Mouse (Mus musculus) G1E (cell line): ENCODE data around the gene Rbms3. TPM values are rescaled to one million over a fixed set of nuclear protein-coding genes. Genes with fewer than 3 reads are reported as not detected.

Experiments used
- ATAC-seq: 2 replicates; pipeline ENCODE4 v1.8.0; 2016; ENCODE audit warnings: mild to moderate bottlenecking; ENCODE audit not compliant: insufficient number of reproducible peaks, poor library complexity, low FRiP score, severe bottlenecking; ENCODE audit errors: extremely low read depth
- DNase-seq: peaks from one replicate; pipeline ENCODE4 v3.0.0; 2012; ENCODE audit warnings: low spot score
- H3K27me3 ChIP-seq: 2 replicates; pipeline ENCODE4 v1.6.1; 2012; ENCODE audit warnings: mild to moderate bottlenecking, low read length, inconsistent platforms; ENCODE audit not compliant: insufficient read depth
- H3K36me3 ChIP-seq: replicated peaks from 2 replicates; pipeline ENCODE3; 2012; ENCODE audit warnings: mild to moderate bottlenecking, inconsistent platforms
- H3K4me1 ChIP-seq: 2 replicates; pipeline ENCODE4 v1.6.1; 2012; ENCODE audit warnings: low read depth, low read length, inconsistent platforms, mixed read lengths; ENCODE audit not compliant: insufficient read depth
- H3K4me3 ChIP-seq: 2 replicates; pipeline ENCODE4 v1.5.1; 2012; ENCODE audit warnings: low read depth, mild to moderate bottlenecking, inconsistent platforms, low read length, moderate library complexity, mixed read lengths
- H3K9me3 ChIP-seq: replicated peaks from 2 replicates; pipeline ENCODE4 v1.6.1; 2012; ENCODE audit warnings: inconsistent platforms
- CTCF ChIP-seq: IDR thresholded peaks from 2 replicates; pipeline ENCODE4 v1.5.1; 2012; ENCODE audit warnings: low read depth, low read length, inconsistent platforms, mixed read lengths
- GATA1 ChIP-seq: IDR thresholded peaks from 2 replicates; pipeline ENCODE4 v1.6.1; 2012; ENCODE audit warnings: borderline replicate concordance, low read length, inconsistent platforms, mixed read lengths
- GATA2 ChIP-seq: IDR thresholded peaks from 2 replicates; pipeline ENCODE4 v1.6.1; 2012; ENCODE audit warnings: low read depth, low read length, inconsistent platforms, borderline replicate concordance
- POLR2AphosphoS5 ChIP-seq: IDR thresholded peaks from 2 replicates; pipeline ENCODE4 v1.6.1; 2012; ENCODE audit warnings: low read depth, low read length, inconsistent platforms; ENCODE audit not compliant: insufficient replicate concordance
- TAL1 ChIP-seq: conservative IDR thresholded peaks from 2 replicates; pipeline ENCODE4 v1.6.1; 2012; ENCODE audit warnings: low read depth, low read length, inconsistent platforms, mixed read lengths
- polyA plus RNA-seq: library from polyadenylated mRNA; stranded (reverse); fragments of >175 nt; gene quantifications from 2 replicates; pipeline ENCODE4 v1.2.3, GENCODE M21; 2012
- total RNA-seq, 2 experiments: library from RNA; stranded (forward) in 1 of 2; stranded (reverse) in 1 of 2; fragments of 200-1000 nt in 1 of 2; fragments of >200 nt in 1 of 2; fragmentation: Nextera tagmentation in 1 of 2; gene quantifications; 2 replicates each; pipeline ENCODE4 v1.2.3; 2014 to 2017

Rbms3 gene
- total and polyA plus RNA-seq, 3 experiments = 0.16 TPM; not detected in 2

DNA sequence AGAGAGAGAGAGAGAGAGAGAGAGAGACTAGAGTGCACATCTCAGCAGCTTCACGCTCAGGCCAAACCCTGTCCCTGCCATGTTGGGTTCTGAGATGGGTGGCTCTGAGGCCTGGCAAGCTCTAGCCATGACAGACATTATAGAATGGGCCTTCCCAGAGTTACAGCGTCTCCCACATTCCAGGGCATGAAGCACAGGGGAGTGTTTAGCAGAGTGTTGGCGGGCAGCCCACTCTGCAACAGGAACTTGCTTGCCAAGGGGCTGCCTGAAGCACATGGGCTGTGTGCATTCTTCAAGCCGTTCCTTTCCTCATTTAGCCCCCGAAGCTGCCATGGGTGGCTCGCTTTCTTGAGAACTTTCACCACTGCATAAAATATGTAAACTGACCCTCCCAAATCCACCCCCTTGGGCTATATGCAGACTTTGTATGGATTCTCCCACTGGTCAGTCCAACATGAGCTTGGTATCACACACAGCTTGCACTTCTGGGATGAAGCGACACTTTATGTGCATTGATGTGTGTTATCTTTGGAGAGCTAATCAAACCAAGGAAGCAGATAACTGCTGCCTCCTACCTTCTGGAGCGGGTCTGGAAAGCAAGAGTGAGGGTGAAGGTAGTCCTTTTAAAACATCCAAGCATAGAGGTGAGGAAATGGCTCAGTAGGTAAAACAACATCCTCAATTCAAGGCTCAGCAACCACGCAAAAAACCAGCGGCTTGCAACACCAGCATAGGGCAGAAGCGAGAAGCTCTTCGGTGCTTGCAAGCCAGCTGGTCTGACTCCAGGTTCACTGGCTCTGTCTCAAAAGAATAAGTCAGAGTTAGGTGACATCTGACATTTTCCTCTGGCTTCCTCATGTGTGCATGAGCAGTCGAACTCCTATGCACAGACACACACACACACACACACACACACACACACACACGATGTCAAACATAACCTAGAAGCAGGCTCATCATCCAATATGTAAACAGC, 436.9 kb downstream of the Rbms3 start:
- DNase-seq (no peak), ATAC-seq (no peak)
- H3K9me3 ChIP-seq = peaks cover 59% of the 10 kb centered on the region

DNA sequence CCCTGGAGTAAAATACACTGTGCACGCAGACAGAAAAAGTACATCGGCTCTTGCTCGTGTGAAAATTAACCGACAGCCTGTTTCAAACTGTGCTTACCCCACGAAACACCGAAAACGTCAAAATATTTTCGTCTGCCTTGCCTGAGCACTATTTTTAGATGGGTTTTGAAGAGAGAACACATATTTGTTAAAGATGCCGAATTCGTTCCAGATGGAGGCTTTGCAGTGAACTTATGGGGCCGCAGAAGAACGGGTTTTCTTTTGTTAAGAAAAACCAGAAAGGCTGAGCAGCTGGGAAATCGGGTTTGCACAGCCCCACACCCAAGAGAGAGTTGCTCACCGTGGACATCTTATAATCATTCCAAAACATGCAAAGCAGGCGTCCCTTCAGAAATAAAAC, 437.6 kb downstream of the Rbms3 start:
- TF ChIP-seq GATA2 (no peak), TAL1 (no peak), POLR2AphosphoS5 (no peak), GATA1 (no peak), CTCF (no peak)
- Histone ChIP-seq H3K4me3 (no peak overlapping the region), H3K9me3 (peaks cover 56% of the 10 kb centered on the region), H3K36me3 (no peaks in the 10 kb centered on the region), H3K4me1 (no peaks in the 10 kb centered on the region), H3K27me3 (no peaks in the 10 kb centered on the region)
- ATAC-seq (no peak), DNase-seq (no peak)

More for the DNA sequence above, 436.9 kb downstream of the Rbms3 start:
- TF ChIP-seq GATA2 = no peak
- TF ChIP-seq CTCF = no peak
- TF ChIP-seq POLR2AphosphoS5 = no peak
- TF ChIP-seq GATA1 = no peak
- TF ChIP-seq TAL1 = no peak
- Histone ChIP-seq H3K4me3 (no peak overlapping the region), H3K4me1 (no peaks in the 10 kb centered on the region), H3K36me3 (no peaks in the 10 kb centered on the region), H3K27me3 (no peaks in the 10 kb centered on the region)

DNA sequence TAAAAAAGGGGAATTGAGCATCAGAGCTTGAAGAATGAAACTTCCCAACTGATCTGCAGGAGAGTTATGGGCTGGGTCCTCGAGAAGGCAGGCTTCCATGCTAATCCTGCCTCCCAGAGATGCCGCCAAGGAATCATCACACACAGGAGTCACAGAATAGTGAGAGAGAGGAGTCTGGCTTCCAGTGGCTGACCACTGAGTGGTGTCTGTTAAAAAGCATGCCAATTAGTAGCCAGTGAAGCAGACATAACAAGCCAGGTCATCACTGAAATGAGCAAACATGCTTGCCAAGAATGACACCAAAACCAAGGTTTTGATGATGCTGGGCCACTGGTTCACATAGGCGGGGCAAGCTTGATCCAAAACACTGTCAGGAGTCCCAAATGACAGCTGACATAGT, 441.3 kb downstream of the Rbms3 start:
- Histone ChIP-seq H3K9me3 (peaks cover 42% of the 10 kb centered on the region), H3K4me1 (no peaks in the 10 kb centered on the region), H3K27me3 (no peaks in the 10 kb centered on the region), H3K4me3 (no peak overlapping the region), H3K36me3 (no peaks in the 10 kb centered on the region)
- DNase-seq (no peak), ATAC-seq (no peak)
- TF ChIP-seq POLR2AphosphoS5 (no peak), TAL1 (no peak)

DNA sequence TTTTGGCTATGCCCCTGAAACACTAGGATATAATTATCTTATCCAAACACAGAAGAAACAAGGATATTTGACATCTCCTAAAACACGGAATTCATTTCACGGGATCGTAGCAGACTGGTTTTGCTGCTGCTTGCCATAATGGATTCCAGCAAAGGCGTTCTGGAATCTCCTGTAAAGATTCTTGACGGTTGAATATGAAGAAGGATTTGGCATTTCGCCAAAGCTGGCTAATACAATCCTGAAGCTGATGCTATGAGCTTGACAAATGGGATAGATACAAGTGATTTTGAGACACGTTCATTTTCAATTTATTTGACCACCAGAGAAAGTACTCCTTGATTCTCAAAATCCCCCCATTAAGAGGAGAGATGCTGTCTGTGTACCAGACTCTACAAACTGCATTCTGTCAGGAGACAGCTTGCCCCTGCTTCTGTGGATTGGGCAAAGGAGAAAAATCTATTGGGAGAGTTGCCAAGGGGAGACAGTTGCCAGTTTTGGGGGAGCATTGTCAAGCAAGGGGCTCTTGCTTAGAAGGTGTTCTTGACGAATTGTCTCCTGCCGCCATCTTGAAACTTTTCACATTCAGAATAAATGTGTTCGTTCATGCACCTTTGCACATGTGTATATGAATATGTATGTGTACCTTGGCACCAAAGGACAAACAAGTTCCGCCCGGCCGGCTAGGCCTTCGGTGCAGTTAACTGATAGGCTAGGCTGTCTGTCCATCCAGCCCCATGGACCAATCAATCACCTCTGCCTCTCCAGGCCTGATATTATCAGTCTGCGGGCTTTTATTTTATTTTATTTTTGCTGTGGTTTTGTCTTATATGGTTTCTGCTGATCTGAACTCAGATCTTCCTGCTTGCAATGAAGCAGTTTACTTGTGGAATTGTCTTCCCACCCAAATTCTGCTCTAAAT, 442.3 kb downstream of the Rbms3 start:
- Histone ChIP-seq H3K36me3 (no peaks in the 10 kb centered on the region), H3K9me3 (peaks cover 40% of the 10 kb centered on the region), H3K4me1 (no peaks in the 10 kb centered on the region), H3K27me3 (no peaks in the 10 kb centered on the region), H3K4me3 (no peak overlapping the region)
- TF ChIP-seq TAL1 (no peak), POLR2AphosphoS5 (no peak), GATA1 (no peak), GATA2 (no peak)
- ATAC-seq (no peak), DNase-seq (no peak)

DNA sequence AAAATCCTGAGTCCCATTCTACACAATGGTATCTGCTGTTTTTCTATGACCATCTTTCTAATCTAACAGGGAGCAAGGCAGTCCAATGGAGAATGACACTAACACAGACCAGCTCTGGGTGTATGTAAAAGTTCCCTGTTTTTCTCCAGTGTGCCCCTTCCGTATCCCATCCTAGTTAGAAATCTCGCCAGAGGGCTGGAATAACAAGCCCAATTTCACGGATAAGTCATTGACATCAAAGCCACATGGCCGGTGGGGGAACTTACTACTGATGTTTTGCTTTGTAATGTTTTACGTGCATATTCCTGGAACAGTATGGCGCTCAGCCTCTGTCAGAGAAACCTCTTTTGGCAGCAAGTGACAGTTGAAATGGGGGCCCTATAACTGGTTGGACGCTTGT, 449.1 kb downstream of the Rbms3 start:
- no peaks in the 10 kb centered on the region for H3K36me3 ChIP-seq
- no peaks in the 10 kb centered on the region for H3K4me1 ChIP-seq
- DNase-seq = no peak
- H3K9me3 ChIP-seq = peaks cover 49% of the 10 kb centered on the region
- no peak for TF ChIP-seq POLR2AphosphoS5
- no peak for TF ChIP-seq GATA2
- no peak for TF ChIP-seq TAL1
- TF ChIP-seq GATA1 = no peak
- no peak for TF ChIP-seq CTCF
- no peak for ATAC-seq
- H3K4me3 ChIP-seq = no peak overlapping the region
- H3K27me3 ChIP-seq = no peaks in the 10 kb centered on the region

GRCm38 (mm10) chr9:117178366-117178765, 451.3 kb downstream of the Rbms3 start:
- H3K4me1 ChIP-seq = no peaks in the 10 kb centered on the region
- no peak overlapping the region for H3K4me3 ChIP-seq
- ATAC-seq = no peak
- peaks cover 53% of the 10 kb centered on the region for H3K9me3 ChIP-seq
- no peaks in the 10 kb centered on the region for H3K36me3 ChIP-seq
- no peak for TF ChIP-seq GATA1
- no peak for TF ChIP-seq TAL1
- no peak for TF ChIP-seq POLR2AphosphoS5
- no peak for TF ChIP-seq GATA2
- no peak for TF ChIP-seq CTCF
- no peak for DNase-seq
- H3K27me3 ChIP-seq = no peaks in the 10 kb centered on the region
